Comparison of ENCODE assay signal across 18 mouse cellular contexts in the genomic region with DNA sequence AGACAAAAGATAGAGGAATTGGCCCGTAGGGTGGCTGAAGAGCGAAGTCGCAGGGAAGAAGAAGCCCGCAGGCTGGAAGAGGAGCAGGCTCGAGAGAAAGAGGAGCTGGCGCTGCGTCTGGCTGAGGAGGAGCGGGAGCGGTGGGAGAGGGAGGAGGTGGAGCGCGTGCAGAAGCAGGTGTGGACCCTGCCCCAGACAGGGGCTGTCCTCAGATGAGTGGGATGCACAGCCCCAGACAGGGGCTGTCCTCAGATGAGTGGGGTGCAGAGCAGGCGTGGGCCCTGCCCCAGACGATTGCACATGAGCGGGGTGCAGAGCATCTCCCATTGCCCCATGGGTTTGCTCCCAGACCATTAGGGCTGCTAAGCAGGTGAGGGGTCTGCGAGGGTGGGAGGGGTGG. TPM values are rescaled to one million over a fixed set of nuclear protein-coding genes. Genes with fewer than 3 reads are reported as not detected.
A peak's percentile ranks its signal among the peaks of the same experiment; 100 is the strongest.
DNase-seq lines count a peak whose midpoint lies in the region; ATAC-seq and TF ChIP-seq lines count a peak whose summit lies in the region.
"Had no signal": no experiment of that assay in that cellular context is flagged by ENCODE, and none has a peak within 500 bp of the region (broad histone marks: within the 10 kb centered on the region; RNA-seq: fewer than 3 reads in every experiment).

No protein-coding gene starts in this region.

- H3K27ac ChIP-seq in heart, embryonic 10.5 days: peak overlapping the region; percentile 37
- H3K27ac ChIP-seq in testis, adult 2 months (ENCODE audit: control insufficient read depth, insufficient read depth, low read depth, low read length): peak overlapping the region; percentile 72
- H3K27ac ChIP-seq in liver, postnatal 0 days (ENCODE audit: low read depth): no peak overlapping the region
- H3K27ac ChIP-seq: heart, embryonic 15.5 days had no signal

- no peak overlapping the region for H3K4me2 ChIP-seq in liver, postnatal 0 days (ENCODE audit: low read depth, low read length)
- H3K4me2 ChIP-seq: heart, embryonic 15.5 days; lung, embryonic 14.5 days had no signal

- H3K4me1 ChIP-seq in heart, embryonic 10.5 days: peaks cover 17% of the 10 kb centered on the region
- peaks cover 5% of the 10 kb centered on the region; the same call in 1 of the 2 replicates for H3K4me1 ChIP-seq in testis, adult 2 months (ENCODE audit: control insufficient read depth, insufficient read depth, low read length)
- H3K4me1 ChIP-seq in liver, postnatal 0 days (ENCODE audit: insufficient read depth): no peaks in the 10 kb centered on the region

- ATAC-seq in liver, postnatal 0 days: 0 out of 2 replicates have a peak, but pooled peaks have one; percentile 4

- no peaks in the 10 kb centered on the region for H3K27me3 ChIP-seq in heart, embryonic 10.5 days (ENCODE audit: insufficient read depth, poor library complexity, severe bottlenecking)
- H3K27me3 ChIP-seq in testis, adult 2 months (ENCODE audit: control insufficient read depth, insufficient read depth, low read length): no peaks in the 10 kb centered on the region
- no peaks in the 10 kb centered on the region for H3K27me3 ChIP-seq in liver, postnatal 0 days (ENCODE audit: insufficient read depth, low read length)
- H3K27me3 ChIP-seq: heart, embryonic 15.5 days had no signal

- H3K9ac ChIP-seq in liver, postnatal 0 days (replicated peaks): no peak overlapping the region
- H3K9ac ChIP-seq: heart, embryonic 15.5 days; lung, embryonic 14.5 days had no signal

- intact Hi-C loops in heart, postnatal 10 days (cut with DNase I): no loop called here
- intact Hi-C loops in gastrocnemius, postnatal 36 days (cut with DNase I): no loop called here

- no peak for TF ChIP-seq POLR2A in testis, adult 2 months (IDR thresholded peaks at IDR 0.05; ENCODE audit: control insufficient read depth, low read depth, low read length)

- H3K9me3 ChIP-seq in heart, embryonic 10.5 days: peaks cover 4% of the 10 kb centered on the region; the same call in 1 of the 2 replicates
- H3K9me3 ChIP-seq in liver, postnatal 0 days (ENCODE audit: low read length): no peaks in the 10 kb centered on the region
- H3K9me3 ChIP-seq: heart, embryonic 15.5 days had no signal

- no peak for DNase-seq in heart, embryonic 10.5 days (ENCODE audit: low spot score)
- no peak for DNase-seq in heart, postnatal 10 days
- no peak for DNase-seq in testis, postnatal 14 days (ENCODE audit: low spot score)
- DNase-seq in liver, postnatal 0 days: no peak
- no peak for DNase-seq in gastrocnemius, postnatal 36 days
- DNase-seq in cerebellum, postnatal 4 days (ENCODE audit: low spot score in 2 of 2): no peak
- no peak for DNase-seq in natural killer cell, adult 2 months (ENCODE audit: low spot score in 2 of 2)
- DNase-seq: adrenal gland, postnatal 25 days; B cell, adult 2 months; cerebellum, postnatal 36 days; gastrocnemius, postnatal 25 days; kidney, postnatal 10 days; layer of hippocampus, adult 9-11 months; lung, embryonic 14.5 days; right cerebral cortex, adult 18-20 months; spleen, adult 18-20 months had no signal

- no peak for TF ChIP-seq CTCF in testis, adult 2 months (IDR thresholded peaks at IDR 0.05; ENCODE audit: control insufficient read depth, insufficient read depth, insufficient replicate concordance, low read depth, low read length)
- TF ChIP-seq CTCF in liver, postnatal 0 days (IDR thresholded peaks at IDR 0.05; ENCODE audit: low read depth): no peak

- no peak for TF ChIP-seq EP300 in liver, postnatal 0 days (IDR thresholded peaks at IDR 0.05; ENCODE audit: low read depth)

- 59% methylated on average over 15 of the region's 15 CpGs for WGBS in heart, embryonic 10.5 days
- 84% methylated on average over 15 of the region's 15 CpGs for WGBS in liver, postnatal 0 days (ENCODE audit: insufficient replicate concordance)

- H3K36me3 ChIP-seq in heart, embryonic 10.5 days: 0 out of 2 replicates have a peak, but pooled peaks cover 3% of the 10 kb centered on the region
- H3K36me3 ChIP-seq in testis, adult 2 months (ENCODE audit: control insufficient read depth, insufficient read depth, low read length): no peaks in the 10 kb centered on the region; the same call in 1 of the 2 replicates
- H3K36me3 ChIP-seq in liver, postnatal 0 days (replicated peaks; ENCODE audit: insufficient read depth, low read length): peaks cover 11% of the 10 kb centered on the region
- H3K36me3 ChIP-seq: heart, embryonic 15.5 days had no signal

- H3K4me3 ChIP-seq in heart, embryonic 10.5 days: no peak overlapping the region
- no peak overlapping the region for H3K4me3 ChIP-seq in testis, adult 2 months (ENCODE audit: control insufficient read depth, low read depth, low read length)
- H3K4me3 ChIP-seq in liver, postnatal 0 days (ENCODE audit: low read depth, low read length): no peak overlapping the region
- H3K4me3 ChIP-seq: heart, embryonic 15.5 days had no signal

RNA-seq across cellular contexts. Expression of a gene that starts 39.0 kb away (rescaled TPM):
- polyA plus RNA-seq in heart, embryonic 10.5 days (2016; fragmentation: Nextera tagmentation; extraction: Ambion mirVana): 105 and 116 TPM in 2 replicates
- total RNA-seq in heart, postnatal 10 days (2021): 10 to 100 TPM; 86.4 to 96.1 TPM
- polyA plus RNA-seq in testis, adult 2 months (2012; rRNA removed): 15.0 and 17.9 TPM in 2 replicates
- polyA plus RNA-seq in liver, postnatal 0 days (2015; fragmentation: Nextera tagmentation; extraction: Ambion mirVana): 27.0 and 33.8 TPM in 2 replicates
- total RNA-seq in gastrocnemius, postnatal 36 days (2021): 10 to 100 TPM; 39.4 to 50.0 TPM
